Mouse (Mus musculus) C2C12 (cell line): ENCODE results near the gene Il20.

Source experiments
- CEBPB ChIP-seq: IDR thresholded peaks from one replicate; pipeline ENCODE4 v1.6.1; 2011; ENCODE audit warnings: low read depth, mild to moderate bottlenecking, control low read depth, moderate library complexity
- CTCF ChIP-seq: IDR thresholded peaks from one replicate; pipeline ENCODE4 v1.5.1; 2011; ENCODE audit not compliant: control insufficient read depth, insufficient read depth, insufficient read length
- MAX ChIP-seq: IDR thresholded peaks from one replicate; pipeline ENCODE4 v1.6.1; 2011; ENCODE audit warnings: mild to moderate bottlenecking, control low read depth
- MYOG ChIP-seq: IDR thresholded peaks from one replicate; pipeline ENCODE4 v1.6.1; 2011; ENCODE audit not compliant: control insufficient read depth, insufficient read length; ENCODE audit errors: extremely low read depth

- TF ChIP-seq CTCF (no peak), MAX (no peak), CEBPB (no peak), MYOG (no peak)
Measured at GRCm38 (mm10) chr1:130941801-130942200, 30.6 kb upstream of the Il20 start.
